Mouse (Mus musculus) liver, embryonic 14.5 days (tissue): Measurements from ENCODE around the gene Muc3. TPM values are rescaled to one million over a fixed set of nuclear protein-coding genes. Genes with fewer than 3 reads are reported as not detected.

Source experiments
- ATAC-seq: fragments of 200-750 bp; cut with Nextera tagmentation; 2 replicates; pipeline ENCODE4 v1.8.0; 2017; ENCODE audit warnings: moderate number of reproducible peaks, mild to moderate bottlenecking, moderate library complexity; ENCODE audit not compliant: insufficient read depth
- DNase-seq, 3 experiments: peaks; one replicate each; pipeline ENCODE4 v3.0.0-alpha.2; 2012 to 2013; ENCODE audit warnings: low read depth in 3 of 3, low spot score in 3 of 3
- H3K27ac ChIP-seq: fragments of 300-500 bp; sonication (generic); 2 replicates; pipeline ENCODE4 v1.5.1; 2014; ENCODE audit warnings: moderate library complexity, mild to moderate bottlenecking, control low read depth, inconsistent platforms
- H3K27me3 ChIP-seq: fragments of 300-500 bp; sonication (generic); 2 replicates; pipeline ENCODE4 v1.6.1; 2014; ENCODE audit warnings: mild to moderate bottlenecking, low read length, moderate library complexity; ENCODE audit not compliant: control insufficient read depth, insufficient read depth
- H3K36me3 ChIP-seq: fragments of 300-500 bp; sonication (generic); replicated peaks from 2 replicates; pipeline ENCODE4 v1.6.1; 2014; ENCODE audit warnings: low read depth; ENCODE audit not compliant: control insufficient read depth, insufficient read depth
- H3K4me1 ChIP-seq, 2 experiments: fragments of 200-500 bp in 1 of 2; fragments of 300-500 bp in 1 of 2; sonication (generic) in 1 of 2; replicated peaks; 2 replicates each; pipeline ENCODE4 v1.6.1; 2012 to 2014; ENCODE audit warnings: antibody characterized with exemption in 1 of 2, inconsistent platforms in 1 of 2, low read length in 1 of 2; ENCODE audit not compliant: control insufficient read depth in 2 of 2, insufficient read depth in 2 of 2
- H3K4me2 ChIP-seq: fragments of 300-500 bp; sonication (generic); 2 replicates; pipeline ENCODE4 v1.6.1; 2014; ENCODE audit warnings: low read depth, mild to moderate bottlenecking, control low read depth, moderate library complexity
- H3K4me3 ChIP-seq, 2 experiments: fragments of 200-500 bp in 1 of 2; fragments of 300-500 bp in 1 of 2; sonication (generic) in 1 of 2; 2 replicates each; pipeline ENCODE4 v1.5.1; 2012 to 2014; ENCODE audit warnings: low read depth in 2 of 2, low read length in 2 of 2, mild to moderate bottlenecking in 2 of 2, control low read depth in 1 of 2, inconsistent platforms in 1 of 2, moderate library complexity in 1 of 2; ENCODE audit not compliant: insufficient read depth in 1 of 2
- H3K9ac ChIP-seq: fragments of 300-500 bp; sonication (generic); replicated peaks from 2 replicates; pipeline ENCODE4 v1.6.1; 2014; ENCODE audit warnings: mild to moderate bottlenecking, control low read depth, moderate library complexity
- H3K9me3 ChIP-seq: fragments of 300-500 bp; sonication (generic); 2 replicates; pipeline ENCODE4 v1.6.1; 2016; ENCODE audit warnings: low read length, mixed read lengths; ENCODE audit not compliant: control insufficient read depth
- CTCF ChIP-seq: IDR thresholded peaks from 2 replicates; pipeline ENCODE4 v1.5.1; 2016; ENCODE audit warnings: antibody characterized with exemption, low read depth, control low read depth
- EP300 ChIP-seq: IDR thresholded peaks from 2 replicates; pipeline ENCODE4 v1.6.1; 2016; ENCODE audit warnings: antibody characterized with exemption, low read depth
- whole genome bisulfite sequencing: fragments of 180-500 bp; shearing (Covaris S2); extraction: QIAGEN DNeasy Blood & Tissue Kit; methylation state at CpG from one replicate; pipeline ENCODE4 v1.1.7; 2014; ENCODE audit not compliant: insufficient replicate concordance; 5-methylcytosine and 5-hydroxymethylcytosine counted together
- polyA plus RNA-seq, 2 experiments: library from polyadenylated mRNA; depleted of rRNA in 1 of 2; stranded (reverse) in 1 of 2; unstranded in 1 of 2; fragments of >200 nt; fragmentation: Nextera tagmentation in 1 of 2; extraction: Ambion mirVana in 1 of 2; gene quantifications; 2 replicates each; pipeline versions ENCODE4 v1.2.1 to v1.2.3; 2012 to 2014

Gene Muc3
- polyA plus RNA-seq, 2 experiments, result not detected

DNA sequence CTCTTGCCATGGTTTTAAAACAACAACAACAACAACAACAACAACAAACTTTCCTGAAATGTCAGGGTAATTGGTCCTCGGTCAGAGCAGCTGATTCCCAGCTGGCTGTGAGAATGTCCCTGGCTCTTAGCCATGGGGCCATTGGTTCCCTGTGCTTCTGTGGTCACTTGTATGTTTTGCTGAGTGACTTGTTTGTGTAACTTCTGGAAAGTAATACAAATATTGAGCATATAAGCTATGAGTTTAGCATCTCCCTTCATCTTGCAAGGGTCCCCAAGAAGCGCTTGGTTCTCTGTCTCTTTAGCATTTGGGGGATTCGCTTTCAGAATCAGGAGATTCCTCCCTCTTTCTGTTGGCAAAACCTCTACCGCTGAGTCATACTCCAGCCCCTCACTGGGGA is 42.7 kb downstream of the Muc3 start:
- Histone ChIP-seq H3K4me1 (peaks cover 41 to 50% of the 10 kb centered on the region in 2 experiments), H3K9ac (no peak overlapping the region), H3K4me3 (no peak overlapping the region), H3K36me3 (no peaks in the 10 kb centered on the region), H3K27me3 (no peaks in the 10 kb centered on the region), H3K4me2 (no peak overlapping the region), H3K9me3 (peaks cover 16% of the 10 kb centered on the region), H3K27ac (no peak overlapping the region)
- WGBS, result 77% methylated on average over 4 of the region's 4 CpGs
- DNase-seq, result no peak
- no peak for TF ChIP-seq CTCF
- no peak for TF ChIP-seq EP300
- no peak for ATAC-seq

DNA sequence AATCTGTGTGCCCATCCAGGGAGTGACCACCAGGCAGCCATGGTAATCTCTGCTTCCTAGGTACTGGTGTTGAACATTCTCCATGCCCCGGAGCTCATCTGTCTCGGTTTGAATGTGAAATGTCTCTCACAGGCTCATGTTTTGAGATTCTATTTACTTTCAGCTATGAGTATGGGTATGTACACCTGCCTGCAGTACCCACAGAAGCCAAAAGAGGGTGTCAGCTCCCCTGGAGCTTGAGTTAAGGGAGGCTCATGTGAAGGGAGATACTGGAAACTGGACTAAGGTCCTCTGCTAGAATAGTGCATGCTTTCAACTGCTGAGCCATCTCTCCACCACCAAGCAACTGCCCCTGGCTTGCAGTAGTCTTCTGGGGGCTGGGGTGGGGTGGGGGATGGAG is 45.2 kb downstream of the Muc3 start:
- no peak overlapping the region for H3K4me3 ChIP-seq

GRCm38 (mm10) chr5:137102575-137103522 is 46.3 kb downstream of the Muc3 start:
- ATAC-seq, result peak; percentile 94
- Histone ChIP-seq H3K4me2 (peak overlapping the region; percentile 70), H3K9me3 (no peaks in the 10 kb centered on the region), H3K4me1 (peaks cover 66 to 78% of the 10 kb centered on the region in 2 experiments), H3K27ac (peak overlapping the region; percentile 95), H3K9ac (peak overlapping the region; percentile 73), H3K27me3 (no peaks in the 10 kb centered on the region), H3K4me3 (peak overlapping the region in 1 of 2 experiments; percentile 31; a peak in 2 of 4 replicates), H3K36me3 (no peaks in the 10 kb centered on the region)
- DNase-seq, result peak; percentile 89 to 91 (median 90)
- WGBS, result 28% methylated on average over 28 of the region's 28 CpGs
- peak; percentile 87 for TF ChIP-seq EP300
- TF ChIP-seq CTCF, result peak; percentile 26; the same call in 1 of the 2 replicates

More for the DNA sequence above, 45.2 kb downstream of the Muc3 start:
- 75% methylated on average over 2 of the region's 2 CpGs for WGBS
- H3K27ac ChIP-seq, result peak overlapping the region; percentile 95
- H3K36me3 ChIP-seq, result no peaks in the 10 kb centered on the region
- H3K9me3 ChIP-seq, result no peaks in the 10 kb centered on the region
- H3K9ac ChIP-seq, result peak overlapping the region; percentile 73
- TF ChIP-seq CTCF (peak; percentile 67), EP300 (no peak)
- H3K4me2 ChIP-seq, result peak overlapping the region; percentile 70
- ATAC-seq (no peak), DNase-seq (no peak)
- no peaks in the 10 kb centered on the region for H3K27me3 ChIP-seq
- H3K4me1 ChIP-seq, result peaks cover 55 to 66% of the 10 kb centered on the region in 2 experiments

- ATAC-seq (no peak), DNase-seq (no peak)
- Histone ChIP-seq H3K27ac (peak overlapping the region; percentile 95), H3K4me2 (peak overlapping the region; percentile 70; the same call in 1 of the 2 replicates), H3K4me1 (peaks cover 68 to 81% of the 10 kb centered on the region in 2 experiments), H3K27me3 (no peaks in the 10 kb centered on the region), H3K9me3 (no peaks in the 10 kb centered on the region), H3K9ac (peak overlapping the region; percentile 73), H3K4me3 (no peak overlapping the region), H3K36me3 (no peaks in the 10 kb centered on the region)
- TF ChIP-seq CTCF (no peak), EP300 (no peak)
- WGBS, result 75% methylated on average over 10 of the region's 10 CpGs
These were observed 47.0 kb downstream of the Muc3 start for GRCm38 (mm10) chr5:137102078-137102477.

DNA sequence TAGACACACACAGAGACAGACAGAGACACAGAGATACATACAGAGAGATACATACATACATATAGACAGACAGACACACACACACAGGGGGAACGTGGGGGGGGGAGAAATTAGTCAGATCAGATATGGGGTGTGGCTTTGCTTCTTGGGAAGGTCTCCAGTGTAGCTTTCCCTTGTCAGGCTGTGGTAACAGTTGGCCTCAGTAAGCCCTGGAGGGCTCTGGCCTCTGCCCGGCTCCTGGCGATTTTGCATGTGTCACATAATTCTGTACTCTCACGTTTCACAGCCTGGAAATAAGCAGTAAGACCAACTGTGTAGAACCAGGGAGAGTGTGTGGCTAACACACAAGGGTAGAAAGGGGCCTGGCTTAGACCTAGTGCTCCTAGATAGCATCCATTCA is 48.5 kb downstream of the Muc3 start:
- ATAC-seq (no peak), DNase-seq (no peak)
- H3K36me3 ChIP-seq, result no peaks in the 10 kb centered on the region
- no peaks in the 10 kb centered on the region for H3K27me3 ChIP-seq
- peak overlapping the region; percentile 13 for H3K9ac ChIP-seq
- peak overlapping the region; percentile 59 for H3K27ac ChIP-seq
- peaks cover 61 to 71% of the 10 kb centered on the region in 2 experiments for H3K4me1 ChIP-seq
- H3K4me3 ChIP-seq, result no peak overlapping the region
- no peak overlapping the region for H3K4me2 ChIP-seq
- 33% methylated on average over 4 of the region's 4 CpGs for WGBS
- no peaks in the 10 kb centered on the region for H3K9me3 ChIP-seq
- TF ChIP-seq CTCF, result no peak
- no peak for TF ChIP-seq EP300
